Mouse (Mus musculus): Measurements from ENCODE around the gene Mlc1.

The Mlc1 gene

GRCm38 (mm10) chr15:88978281-88979137, at the start of gene Mlc1:
Gene Mlc1, minus strand, starts transcription at chr15:88979007.
- DNase-seq (ENCODE audit: low spot score) = peak; percentile 50

GRCm38 (mm10) chr15:89020492-89020891, 41.7 kb upstream of the Mlc1 start:
- DNase-seq (ENCODE audit: low spot score) = no peak

GRCm38 (mm10) chr15:89020085-89020484, 41.3 kb upstream of the Mlc1 start:
- no peak for DNase-seq (ENCODE audit: low spot score)

- DNase-seq (ENCODE audit: low spot score) = no peak
Measured at GRCm38 (mm10) chr15:89016722-89017121, 37.9 kb upstream of the Mlc1 start.

- no peak for DNase-seq (ENCODE audit: low spot score)
Measured at GRCm38 (mm10) chr15:89007781-89008180, 29.0 kb upstream of the Mlc1 start.

GRCm38 (mm10) chr15:89007002-89007401, 28.2 kb upstream of the Mlc1 start:
- no peak for DNase-seq (ENCODE audit: low spot score)

GRCm38 (mm10) chr15:89001245-89001644, 22.4 kb upstream of the Mlc1 start:
- DNase-seq (ENCODE audit: low spot score) = no peak

GRCm38 (mm10) chr15:89000367-89000766, 21.6 kb upstream of the Mlc1 start:
- DNase-seq (ENCODE audit: low spot score) = no peak

GRCm38 (mm10) chr15:88999124-88999523, 20.3 kb upstream of the Mlc1 start:
- peak; percentile 44 for DNase-seq (ENCODE audit: low spot score)

GRCm38 (mm10) chr15:88998636-88999035, 19.8 kb upstream of the Mlc1 start:
- DNase-seq (ENCODE audit: low spot score) = no peak

GRCm38 (mm10) chr15:88989236-88989635, 10.4 kb upstream of the Mlc1 start:
- no peak for DNase-seq (ENCODE audit: low spot score)

- DNase-seq (ENCODE audit: low spot score) = no peak
Measured at GRCm38 (mm10) chr15:88982534-88983079, 3.8 kb upstream of the Mlc1 start, which contains the start of gene Mov10l1. Gene Mov10l1, plus strand, starts transcription at chr15:88982909.

- DNase-seq (ENCODE audit: low spot score) = no peak
Measured at GRCm38 (mm10) chr15:88979138-88979446, 285 bp upstream of the Mlc1 start.

- no peak for DNase-seq (ENCODE audit: low spot score)
Measured at GRCm38 (mm10) chr15:88972300-88972699, 6.5 kb downstream of the Mlc1 start.

GRCm38 (mm10) chr15:88964070-88964578, 14.7 kb downstream of the Mlc1 start:
- DNase-seq (ENCODE audit: low spot score) = no peak

GRCm38 (mm10) chr15:88957522-88957921, 21.3 kb downstream of the Mlc1 start:
- no peak for DNase-seq (ENCODE audit: low spot score)

- DNase-seq (ENCODE audit: low spot score) = no peak
Measured at GRCm38 (mm10) chr15:88955342-88955741, 23.5 kb downstream of the Mlc1 start.

GRCm38 (mm10) chr15:88954368-88955072, 24.3 kb downstream of the Mlc1 start, which contains the start of gene Ttll8:
Gene Ttll8, minus strand, starts transcription at chr15:88954418.
- peak; percentile 45 for DNase-seq (ENCODE audit: low spot score)

- DNase-seq (ENCODE audit: low spot score) = no peak
Measured at GRCm38 (mm10) chr15:88951246-88951645, 27.6 kb downstream of the Mlc1 start.

GRCm38 (mm10) chr15:88946851-88947250, 32.0 kb downstream of the Mlc1 start:
- peak; percentile 30 for DNase-seq (ENCODE audit: low spot score)

- DNase-seq (ENCODE audit: low spot score) = no peak
Measured at GRCm38 (mm10) chr15:88943896-88944551, 34.8 kb downstream of the Mlc1 start.

GRCm38 (mm10) chr15:88942783-88943182, 36.0 kb downstream of the Mlc1 start:
- no peak for DNase-seq (ENCODE audit: low spot score)
